Mouse (Mus musculus) layer of hippocampus, postnatal 10 days (tissue): Measurements from ENCODE around the gene Kif5c. TPM values are rescaled to one million over a fixed set of nuclear protein-coding genes. Genes with fewer than 3 reads are reported as not detected.

Source experiments
- DNase-seq, 2 experiments: peaks; one replicate each; pipeline ENCODE4 v3.0.0; 2021; ENCODE audit warnings: low spot score in 2 of 2
- total RNA-seq, 2 experiments: library from RNA; stranded (reverse); gene quantifications; 2 replicates each; pipeline ENCODE4 v1.2.3; 2021

Gene Kif5c
- total RNA-seq, 2 experiments from 2014 or later, result 545 to 571 TPM

- DNase-seq, result peak; percentile 49 to 66
Measured at GRCm38 (mm10) chr2:49620626-49621117, 1.6 kb downstream of the Kif5c start.

DNA sequence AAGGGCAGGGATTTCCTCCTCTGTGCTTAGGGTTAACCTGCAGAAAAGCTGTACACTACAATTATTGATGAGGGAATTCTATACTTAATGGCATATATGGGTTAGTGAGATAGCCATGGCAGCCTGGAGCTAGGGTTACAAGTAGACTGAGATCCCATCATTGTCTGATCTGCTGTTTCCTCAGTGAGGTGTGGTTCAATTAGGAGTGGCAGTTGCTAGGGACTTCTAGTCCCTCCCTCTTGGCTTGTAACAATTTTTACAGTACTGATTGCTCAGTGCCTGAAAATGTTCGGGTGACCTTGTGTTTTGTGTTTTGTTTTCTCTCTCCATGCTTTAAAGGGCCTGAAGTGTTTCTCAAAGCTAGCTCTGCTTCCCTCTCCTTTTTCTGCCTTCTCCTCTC lies 2.1 kb downstream of the Kif5c start:
- no peak for DNase-seq

DNA sequence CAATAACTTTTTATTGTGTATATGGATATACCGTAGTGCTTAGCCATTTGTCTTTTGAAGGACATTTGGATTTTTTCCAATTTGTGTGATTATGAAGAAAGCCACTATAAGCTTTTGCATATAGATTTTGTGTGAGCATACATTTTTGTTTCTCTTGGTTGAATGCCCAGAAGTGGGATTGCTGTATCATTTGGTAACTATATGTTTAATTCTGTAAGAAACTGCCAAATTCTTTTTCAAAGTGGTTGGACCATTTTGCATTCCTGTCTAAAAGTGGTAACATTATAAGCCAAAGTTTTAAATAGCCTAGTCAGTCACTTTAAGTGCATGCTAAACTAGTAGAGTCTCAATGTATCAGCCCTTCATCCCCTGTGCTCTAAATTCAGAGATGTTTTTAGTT lies 6.5 kb downstream of the Kif5c start:
- no peak for DNase-seq

- DNase-seq, result no peak
Measured at GRCm38 (mm10) chr2:49627611-49628010, 8.5 kb downstream of the Kif5c start.

DNA sequence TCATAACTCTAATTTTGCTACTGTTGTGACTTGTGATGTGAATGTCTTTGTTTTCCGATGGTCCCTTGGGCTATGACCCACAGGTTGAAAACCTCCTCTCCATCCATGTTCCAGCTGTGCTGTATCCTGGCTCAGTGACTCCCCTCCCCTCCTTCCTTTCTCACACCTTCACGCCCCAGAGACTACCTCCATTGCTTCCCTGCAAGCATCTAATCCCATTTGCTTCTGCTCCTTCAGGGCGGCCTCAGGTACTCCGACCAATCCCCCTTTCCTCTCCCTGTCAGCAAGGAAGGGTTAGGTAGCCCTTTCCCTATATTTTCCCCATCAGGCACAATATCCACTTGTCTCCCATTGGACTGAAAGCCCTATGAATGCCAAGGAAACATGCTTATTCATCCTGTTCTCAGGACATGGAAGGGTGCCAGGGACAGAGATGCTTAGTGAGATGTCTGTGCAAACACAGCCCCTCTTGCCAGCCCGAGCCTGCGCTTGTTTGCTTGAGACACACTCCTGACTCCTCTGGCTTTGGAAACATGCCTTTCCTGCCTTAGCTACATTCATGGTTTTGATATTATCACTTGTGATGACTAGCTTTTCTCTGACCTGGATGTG lies 9.1 kb downstream of the Kif5c start:
- no peak for DNase-seq

DNA sequence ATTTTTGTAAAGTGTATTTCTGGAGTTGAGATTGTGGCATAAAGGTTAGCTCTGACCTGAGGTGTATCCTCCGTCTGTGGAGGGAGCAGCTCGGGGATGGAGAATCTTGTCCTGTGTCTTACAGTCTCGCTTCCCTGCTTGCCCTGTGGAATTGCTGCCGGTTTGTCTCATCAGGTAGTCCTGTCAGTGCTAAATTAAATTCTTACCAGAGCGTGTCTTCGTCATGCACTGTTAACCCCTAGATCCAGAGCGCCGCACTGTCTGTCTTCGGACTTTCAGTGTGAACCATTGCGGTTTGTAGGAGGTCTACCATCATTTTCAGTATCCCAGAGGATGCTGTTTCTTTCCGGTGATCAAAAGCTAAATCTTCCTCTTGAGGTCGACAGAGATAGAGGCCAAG lies 10.1 kb downstream of the Kif5c start:
- DNase-seq, result no peak

- DNase-seq, result no peak
Measured at GRCm38 (mm10) chr2:49630636-49631035, 11.5 kb downstream of the Kif5c start.

DNA sequence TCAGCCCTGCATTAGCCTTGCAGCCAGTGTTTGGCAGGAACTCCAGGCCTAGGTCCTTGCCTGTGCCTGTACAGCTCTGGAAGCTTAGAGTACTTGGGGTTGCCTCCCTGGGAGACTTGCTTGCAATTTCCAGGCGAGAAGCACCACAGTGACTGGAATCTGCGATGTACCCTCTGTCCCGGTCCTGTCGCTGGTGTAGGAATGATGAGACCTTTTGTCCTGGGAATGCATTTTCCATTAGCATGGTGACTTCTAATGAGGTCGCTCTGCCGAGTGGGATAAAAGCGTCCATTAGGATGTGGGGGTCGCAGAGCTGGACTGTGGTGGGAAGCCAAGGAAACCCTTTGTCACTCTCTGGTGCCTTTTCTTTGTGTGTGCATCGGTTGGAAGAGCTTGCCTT lies 14.1 kb downstream of the Kif5c start:
- DNase-seq, result no peak

DNA sequence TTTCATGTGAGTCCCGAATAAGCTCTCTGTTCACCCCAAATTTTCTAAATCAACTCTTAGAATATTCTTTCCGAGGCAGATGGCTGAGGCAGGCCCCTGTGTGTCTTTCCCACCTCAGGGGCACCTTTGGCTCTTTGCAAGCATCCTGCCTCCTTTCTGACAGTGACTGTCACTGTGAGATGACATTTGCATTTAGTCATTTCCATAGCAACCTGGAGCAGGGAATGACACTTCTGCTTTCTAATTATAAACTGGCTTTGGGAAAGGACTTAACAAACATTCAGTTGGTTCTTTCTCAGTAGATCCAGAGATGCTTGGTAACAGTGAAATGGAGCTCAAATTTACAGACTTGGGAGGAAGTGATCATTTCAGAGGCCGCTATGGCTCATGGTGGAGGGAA lies 23.7 kb downstream of the Kif5c start:
- DNase-seq, result no peak

DNA sequence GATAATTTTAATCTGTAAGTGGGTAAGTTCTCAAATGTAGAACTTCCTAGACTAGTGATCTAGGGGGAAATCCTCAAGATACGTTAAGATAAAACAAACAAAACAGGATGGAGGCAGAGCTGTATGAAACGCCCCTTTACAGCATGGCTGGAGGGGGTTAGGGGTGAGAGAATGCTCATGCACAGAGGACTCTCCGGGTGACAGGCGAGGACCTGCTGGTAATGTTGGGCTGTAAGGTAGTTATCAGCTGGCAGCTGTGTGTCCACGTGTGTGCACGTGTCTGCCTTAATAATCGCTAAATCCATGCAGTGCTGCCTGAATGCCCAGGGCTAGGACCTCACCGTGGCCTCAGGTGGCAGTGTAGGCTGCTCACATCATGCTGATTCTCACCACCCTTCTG lies 24.7 kb downstream of the Kif5c start:
- DNase-seq, result no peak

GRCm38 (mm10) chr2:49647591-49647990 lies 28.5 kb downstream of the Kif5c start:
- no peak for DNase-seq

DNA sequence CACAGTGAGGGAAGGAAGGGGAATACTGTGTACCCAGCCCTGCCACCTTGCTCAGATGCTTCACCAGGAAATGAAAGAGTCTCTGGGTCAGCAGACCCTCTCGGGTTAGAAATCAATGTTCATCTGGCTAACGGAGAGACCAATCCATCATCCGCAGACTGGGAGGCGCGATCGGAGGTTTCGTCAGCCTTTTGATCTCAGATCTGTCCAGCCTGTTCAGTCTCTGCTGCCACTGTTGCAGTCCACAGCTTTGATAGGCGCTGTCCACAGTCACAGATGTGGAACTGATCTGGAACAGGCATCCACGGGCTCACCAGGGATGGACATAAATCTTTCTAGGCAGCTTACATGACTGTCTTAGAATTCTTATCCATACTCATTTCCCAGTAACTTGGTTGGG lies 29.2 kb downstream of the Kif5c start:
- DNase-seq, result no peak

- no peak for DNase-seq
Measured at GRCm38 (mm10) chr2:49648806-49649205, 29.7 kb downstream of the Kif5c start.

DNA sequence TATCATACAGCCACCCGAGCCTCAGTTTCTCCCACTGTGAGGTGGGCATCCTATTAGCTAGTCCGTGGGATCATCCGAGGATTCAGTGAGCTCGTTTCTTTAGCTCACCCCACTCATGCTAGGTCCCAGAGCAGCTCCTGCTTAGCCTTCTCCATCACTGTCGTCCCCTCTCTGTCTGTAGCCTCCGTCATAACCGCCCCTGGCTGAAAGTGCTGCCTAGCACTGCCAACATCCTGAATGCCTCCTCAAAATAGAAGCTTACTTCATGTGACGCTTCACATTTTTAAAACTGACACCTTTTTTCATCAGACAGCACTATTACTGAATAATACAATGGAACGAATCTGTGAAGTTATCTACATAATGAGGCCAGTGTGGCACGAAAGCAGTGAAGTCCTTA lies 30.1 kb downstream of the Kif5c start:
- no peak for DNase-seq

DNA sequence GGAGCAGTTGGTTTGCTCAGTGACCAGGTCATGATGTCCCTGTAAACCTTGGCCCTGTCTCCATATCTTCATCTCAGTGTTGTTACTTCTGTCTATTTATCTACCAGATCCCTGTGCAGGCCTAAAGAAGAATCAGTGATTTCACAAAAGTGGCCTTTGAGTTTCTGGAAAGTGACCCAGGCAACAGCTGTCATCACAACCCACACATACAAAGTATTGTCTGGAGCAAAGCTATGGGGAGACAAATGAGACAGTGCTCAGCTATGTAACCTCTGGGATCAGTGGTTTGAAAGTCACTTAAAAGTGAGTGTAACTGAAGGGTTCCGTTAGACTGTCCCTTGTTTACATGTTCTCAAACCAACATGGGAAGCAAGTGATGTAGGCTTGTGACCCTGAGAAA lies 32.6 kb downstream of the Kif5c start:
- DNase-seq, result no peak

GRCm38 (mm10) chr2:49654606-49655005 lies 35.5 kb downstream of the Kif5c start:
- DNase-seq, result peak in 1 of 2 experiments; percentile 17

DNA sequence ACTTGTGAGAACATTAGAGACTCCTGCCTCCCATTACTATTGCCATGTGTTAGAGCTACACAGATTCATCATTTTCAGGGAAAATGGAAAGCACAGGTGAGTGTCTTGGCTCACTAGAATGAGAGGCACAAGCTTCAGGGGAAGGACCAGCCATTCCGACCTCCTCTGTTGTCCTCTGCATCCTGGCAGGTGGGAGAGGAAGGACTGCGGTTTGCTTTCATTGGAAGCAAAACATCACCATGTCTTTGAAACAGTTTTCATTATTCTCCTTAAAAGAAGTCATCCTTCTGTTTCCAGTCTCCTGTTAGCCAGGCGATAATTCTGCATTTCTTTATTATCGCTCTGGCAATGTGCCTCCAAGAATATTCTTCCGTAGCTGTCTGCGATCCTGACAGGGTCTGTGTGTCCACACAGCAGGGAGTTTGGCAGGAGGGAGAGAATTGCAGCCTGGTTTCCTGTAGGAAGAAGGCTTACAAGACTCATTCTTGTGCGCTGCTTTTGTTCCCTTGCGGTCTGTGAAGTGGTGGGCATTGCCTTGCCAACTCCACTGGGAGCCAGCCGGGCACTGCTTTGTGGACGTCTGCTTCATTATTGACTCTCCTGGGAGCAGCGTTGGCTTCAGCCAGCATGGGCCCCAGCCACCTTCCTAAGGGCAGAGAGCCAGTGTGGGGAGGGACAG lies 36.2 kb downstream of the Kif5c start:
- peak; percentile 55 to 63 for DNase-seq

GRCm38 (mm10) chr2:49655874-49656195 lies 36.7 kb downstream of the Kif5c start:
- no peak for DNase-seq

DNA sequence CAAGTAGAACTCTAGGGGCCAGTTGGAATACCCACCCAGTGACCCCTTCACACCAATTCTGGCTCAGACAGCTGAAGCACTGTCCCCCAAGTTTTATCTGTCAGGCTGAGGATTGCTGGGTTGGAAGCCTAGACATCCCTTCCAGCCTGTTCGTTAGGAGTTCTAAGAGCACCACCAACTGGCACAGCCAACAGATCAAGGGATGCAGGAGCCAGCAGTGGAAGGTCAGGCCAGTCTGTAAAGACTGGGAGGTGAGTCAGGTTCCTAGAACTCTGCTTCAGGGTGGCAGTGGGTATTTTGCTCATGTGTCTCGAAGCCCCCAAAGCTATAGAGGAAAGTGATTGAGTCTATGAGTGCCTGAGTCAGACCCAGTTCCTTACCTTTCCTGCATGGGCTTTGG lies 37.9 kb downstream of the Kif5c start:
- no peak for DNase-seq

GRCm38 (mm10) chr2:49657666-49658065 lies 38.6 kb downstream of the Kif5c start:
- DNase-seq, result no peak

GRCm38 (mm10) chr2:49658988-49659387 lies 39.9 kb downstream of the Kif5c start:
- no peak for DNase-seq

- no peak for DNase-seq
Measured at GRCm38 (mm10) chr2:49659964-49660363, 40.9 kb downstream of the Kif5c start.

- no peak for DNase-seq
Measured at GRCm38 (mm10) chr2:49660375-49660923, 41.4 kb downstream of the Kif5c start.
